Mouse (Mus musculus) bone marrow macrophage, adult 2 months (primary cell): ENCODE measurements around the gene Pycr2.

Source experiments
- CTCF ChIP-seq: IDR thresholded peaks from 2 replicates; pipeline ENCODE4 v1.5.1; 2012; ENCODE audit warnings: low read depth, mild to moderate bottlenecking, low read length, moderate library complexity
- POLR2A ChIP-seq: IDR thresholded peaks from 2 replicates; pipeline ENCODE4 v1.6.1; 2012; ENCODE audit warnings: mild to moderate bottlenecking, low read depth, low read length, borderline replicate concordance

DNA sequence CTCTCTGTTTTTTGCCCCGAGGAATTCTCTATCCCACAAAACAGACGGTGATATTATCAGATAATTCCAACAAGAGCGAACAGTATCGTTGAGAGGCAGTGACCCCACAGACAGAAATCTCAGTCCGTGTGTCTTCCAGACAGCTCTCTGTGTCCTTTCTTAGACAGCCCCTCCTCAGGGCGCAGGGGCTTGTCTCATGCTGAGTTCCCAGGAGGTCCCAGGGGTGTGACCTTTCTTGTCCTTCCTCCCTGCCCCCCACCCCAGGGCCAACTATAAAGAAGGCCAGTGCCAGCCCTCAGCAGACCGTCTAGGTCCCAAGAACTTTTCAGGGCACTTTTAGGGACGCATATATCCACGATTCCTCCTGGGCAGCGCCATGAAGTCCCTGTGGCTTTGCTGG, 11.3 kb upstream of the Pycr2 start, which contains the start of gene Lefty2:
- TF ChIP-seq CTCF (no peak), POLR2A (no peak)
